Mouse (Mus musculus) liver, embryonic 14.5 days (tissue): ENCODE results near the gene Sesn2.

ENCODE experiments used
- CTCF ChIP-seq: IDR thresholded peaks from 2 replicates; pipeline ENCODE4 v1.5.1; 2016; ENCODE audit warnings: antibody characterized with exemption, low read depth, control low read depth
- EP300 ChIP-seq: IDR thresholded peaks from 2 replicates; pipeline ENCODE4 v1.6.1; 2016; ENCODE audit warnings: antibody characterized with exemption, low read depth

- TF ChIP-seq CTCF (no peak), EP300 (no peak)
These were observed 4.5 kb downstream of the Sesn2 start for GRCm38 (mm10) chr4:132505800-132506199.
